Mouse (Mus musculus) ES-E14 (cell line): ENCODE measurements around the gene Ktn1.

ENCODE experiments used
- CHD2 ChIP-seq: IDR thresholded peaks from 2 replicates; pipeline ENCODE4 v1.6.1; 2014; ENCODE audit warnings: mild to moderate bottlenecking, low read depth, low read length, inconsistent platforms
- HCFC1 ChIP-seq: IDR thresholded peaks from 2 replicates; pipeline ENCODE4 v1.6.1; 2012; ENCODE audit warnings: low read length, inconsistent platforms, borderline replicate concordance; ENCODE audit not compliant: insufficient read depth
- MAFK ChIP-seq: IDR thresholded peaks from 2 replicates; pipeline ENCODE4 v1.6.1; 2014; ENCODE audit warnings: mild to moderate bottlenecking, low read depth, low read length, inconsistent platforms; ENCODE audit not compliant: insufficient read depth
- ZC3H11A ChIP-seq: IDR thresholded peaks from 2 replicates; pipeline ENCODE4 v1.6.1; 2012; ENCODE audit warnings: low read depth, mild to moderate bottlenecking, inconsistent platforms, low read length, borderline replicate concordance

- peak; percentile 85 for TF ChIP-seq MAFK
- TF ChIP-seq ZC3H11A: no peak
- TF ChIP-seq HCFC1: no peak
- TF ChIP-seq CHD2: no peak
These were observed 80.3 kb downstream of the Ktn1 start for GRCm38 (mm10) chr14:47728594-47728993.
